Comparison of ENCODE assay signal across 33 mouse cellular contexts in the genomic region with DNA sequence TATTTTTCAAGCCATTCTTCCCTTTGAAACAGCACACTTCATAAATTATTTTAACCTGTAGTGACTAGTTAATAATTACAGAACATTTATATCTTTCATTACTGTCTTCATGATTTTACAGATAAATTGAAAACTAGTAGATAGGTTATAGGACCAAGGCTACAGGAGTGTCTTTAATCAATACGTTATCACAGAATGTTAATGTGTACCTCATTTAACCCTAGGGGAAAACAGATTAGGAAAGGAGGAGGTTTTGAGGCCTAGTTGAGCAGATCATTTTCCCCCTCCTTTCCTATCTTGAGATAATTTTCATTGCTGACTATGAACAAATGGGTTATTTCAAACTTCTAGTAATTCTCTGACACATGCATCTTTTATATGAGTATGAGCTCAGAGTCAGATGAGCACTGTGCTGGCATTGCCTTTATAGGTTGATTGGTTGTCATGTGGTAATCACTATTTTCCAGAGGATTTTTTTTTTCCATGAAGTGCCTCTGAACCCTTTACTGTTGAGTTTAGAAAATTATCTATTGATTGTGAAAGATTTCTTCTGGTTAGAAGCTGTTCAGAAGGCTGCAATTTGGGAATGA. TPM values are rescaled to one million over a fixed set of nuclear protein-coding genes. Genes with fewer than 3 reads are reported as not detected.
"Had no signal": no experiment of that assay in that cellular context is flagged by ENCODE, and none has a peak within 500 bp of the region (broad histone marks: within the 10 kb centered on the region; RNA-seq: fewer than 3 reads in every experiment).

No protein-coding gene starts in this region.

- H3K9ac ChIP-seq: heart, embryonic 12.5 days; heart, embryonic 13.5 days; heart, embryonic 15.5 days; hindbrain, embryonic 12.5 days; hindbrain, embryonic 13.5 days; hindbrain, embryonic 14.5 days; hindbrain, embryonic 15.5 days; kidney, embryonic 15.5 days had no signal

- DNase-seq: heart, adult 2 months; heart, postnatal 10 days; heart, postnatal 14 days; heart, postnatal 36 days; heart, postnatal 4 days; kidney, adult 11 months; kidney, adult 18-20 months; kidney, adult 2 months; kidney, adult 8-10 months; kidney, adult 9 months; kidney, postnatal 10 days; kidney, postnatal 14 days; kidney, postnatal 25 days; kidney, postnatal 36 days; layer of hippocampus, adult 9-11 months; layer of hippocampus, postnatal 36 days had no signal

- H3K27ac ChIP-seq: heart, adult 2 months; heart, embryonic 10.5 days; heart, embryonic 13.5 days; heart, embryonic 15.5 days; hindbrain, embryonic 10.5 days; hindbrain, embryonic 12.5 days; hindbrain, embryonic 13.5 days; hindbrain, embryonic 14.5 days; hindbrain, embryonic 15.5 days; hindbrain, postnatal 0 days; kidney, embryonic 15.5 days; kidney, postnatal 0 days; layer of hippocampus, adult 2 months; left cerebral cortex, adult 2 months had no signal

- H3K27me3 ChIP-seq: heart, embryonic 12.5 days; heart, embryonic 13.5 days; heart, embryonic 15.5 days; hindbrain, embryonic 12.5 days; hindbrain, embryonic 13.5 days; hindbrain, embryonic 15.5 days; kidney, embryonic 15.5 days had no signal

- ATAC-seq: hindbrain, embryonic 16.5 days; hindbrain, postnatal 0 days; inflammation-experienced regulatory T-cells, adult 6 months had no signal

- H3K9me3 ChIP-seq: heart, embryonic 10.5 days; heart, embryonic 12.5 days; heart, embryonic 13.5 days; heart, embryonic 15.5 days; hindbrain, embryonic 10.5 days; hindbrain, embryonic 12.5 days; hindbrain, embryonic 13.5 days; hindbrain, embryonic 15.5 days; kidney, embryonic 15.5 days had no signal

- H3K36me3 ChIP-seq: heart, embryonic 10.5 days; heart, embryonic 12.5 days; heart, embryonic 13.5 days; heart, embryonic 15.5 days; hindbrain, embryonic 10.5 days; hindbrain, embryonic 12.5 days; hindbrain, embryonic 13.5 days; hindbrain, embryonic 15.5 days; kidney, embryonic 15.5 days had no signal

- H3K4me1 ChIP-seq: heart, embryonic 10.5 days; heart, embryonic 12.5 days; heart, embryonic 13.5 days; heart, embryonic 15.5 days; hindbrain, embryonic 10.5 days; hindbrain, embryonic 12.5 days; hindbrain, embryonic 13.5 days; hindbrain, embryonic 15.5 days; kidney, embryonic 15.5 days had no signal

- H3K4me2 ChIP-seq: heart, embryonic 11.5 days; heart, embryonic 12.5 days; heart, embryonic 13.5 days; heart, embryonic 15.5 days; hindbrain, embryonic 12.5 days; hindbrain, embryonic 13.5 days; hindbrain, embryonic 14.5 days; hindbrain, embryonic 15.5 days; kidney, embryonic 15.5 days had no signal

- H3K4me3 ChIP-seq: heart, adult 2 months; heart, embryonic 10.5 days; heart, embryonic 12.5 days; heart, embryonic 13.5 days; heart, embryonic 15.5 days; hindbrain, embryonic 10.5 days; hindbrain, embryonic 12.5 days; hindbrain, embryonic 13.5 days; hindbrain, embryonic 15.5 days; kidney, embryonic 15.5 days; layer of hippocampus, adult 2 months; left cerebral cortex, adult 2 months had no signal

RNA-seq across cellular contexts. Expression of gene Nox4, which starts 57.9 kb away (rescaled TPM):
- polyA plus RNA-seq: inflammation-experienced regulatory T-cells, adult 6 months had no signal
